Mouse (Mus musculus) spleen, embryonic (tissue): ENCODE results near the gene Gm17651.

ENCODE experiments used
- CTCF ChIA-PET: fragments of 350-600 bp; sonication (Branson Sonifier 250); formaldehyde crosslinking; loops from one replicate; lab custom pipeline; 2022; lab: Charles Lee

Gm17651 gene

GRCm38 (mm10) chr3:97674644-97675110, at the start of gene Gm17651:
TSS of gene Gm17651 (minus strand) at chr3:97674694.
- CTCF ChIA-PET, result no interaction called here

- CTCF ChIA-PET, result no interaction called here
Measured at GRCm38 (mm10) chr3:97719116-97719515, 44.6 kb upstream of the Gm17651 start.

- CTCF ChIA-PET, result no interaction called here
Measured at GRCm38 (mm10) chr3:97715922-97716321, 41.4 kb upstream of the Gm17651 start.

- CTCF ChIA-PET, result no interaction called here
Measured at GRCm38 (mm10) chr3:97710881-97711280, 36.4 kb upstream of the Gm17651 start.

DNA sequence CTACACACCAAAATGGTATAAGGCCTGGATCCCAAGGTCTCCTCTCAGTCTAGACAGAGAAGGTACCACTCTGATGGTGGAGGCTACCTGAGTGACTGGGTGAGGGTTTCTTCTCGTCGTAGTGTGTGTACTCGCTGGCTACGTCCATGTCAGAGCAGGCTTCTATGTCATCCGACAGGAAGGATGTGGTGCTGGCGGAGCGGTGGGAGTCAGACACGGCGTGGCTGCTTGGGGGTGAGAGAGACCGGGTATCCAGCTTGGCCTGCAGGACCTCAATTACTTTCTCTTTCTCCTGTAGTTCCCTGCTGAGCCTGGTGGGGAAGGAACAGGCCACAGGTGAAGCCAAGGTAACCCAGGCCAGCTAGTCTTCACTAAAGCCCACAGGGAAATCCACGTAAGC, 35.6 kb upstream of the Gm17651 start:
- CTCF ChIA-PET, result no interaction called here

- CTCF ChIA-PET, result no interaction called here
Measured at GRCm38 (mm10) chr3:97706561-97706960, 32.1 kb upstream of the Gm17651 start.

GRCm38 (mm10) chr3:97705508-97705907, 31.0 kb upstream of the Gm17651 start:
- CTCF ChIA-PET, result no interaction called here

GRCm38 (mm10) chr3:97702448-97703080, 28.1 kb upstream of the Gm17651 start:
- CTCF ChIA-PET, result no interaction called here

- CTCF ChIA-PET, result no interaction called here
Measured at GRCm38 (mm10) chr3:97701198-97701597, 26.7 kb upstream of the Gm17651 start.

DNA sequence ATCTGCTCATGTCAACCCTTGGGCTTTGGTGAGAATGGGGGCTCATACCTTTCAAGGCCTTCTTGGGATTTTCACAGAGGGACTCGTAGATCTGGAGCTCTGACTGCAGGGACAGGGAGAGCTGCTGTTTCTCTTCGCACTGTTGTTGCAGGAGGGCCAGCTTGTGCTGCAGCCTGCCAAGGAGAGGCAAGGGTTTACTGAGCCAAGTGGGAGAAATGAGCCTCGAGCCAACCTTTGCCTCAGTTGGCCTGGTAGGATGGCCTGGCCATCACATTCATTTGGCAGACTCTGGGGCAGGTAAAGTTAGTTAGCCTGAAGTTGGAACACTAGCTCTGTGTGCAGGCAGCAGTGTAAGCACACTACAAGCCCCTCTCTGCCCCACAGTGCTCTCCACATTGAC, 24.6 kb upstream of the Gm17651 start:
- CTCF ChIA-PET, result no interaction called here

GRCm38 (mm10) chr3:97697291-97697690, 22.8 kb upstream of the Gm17651 start:
- CTCF ChIA-PET, result no interaction called here

DNA sequence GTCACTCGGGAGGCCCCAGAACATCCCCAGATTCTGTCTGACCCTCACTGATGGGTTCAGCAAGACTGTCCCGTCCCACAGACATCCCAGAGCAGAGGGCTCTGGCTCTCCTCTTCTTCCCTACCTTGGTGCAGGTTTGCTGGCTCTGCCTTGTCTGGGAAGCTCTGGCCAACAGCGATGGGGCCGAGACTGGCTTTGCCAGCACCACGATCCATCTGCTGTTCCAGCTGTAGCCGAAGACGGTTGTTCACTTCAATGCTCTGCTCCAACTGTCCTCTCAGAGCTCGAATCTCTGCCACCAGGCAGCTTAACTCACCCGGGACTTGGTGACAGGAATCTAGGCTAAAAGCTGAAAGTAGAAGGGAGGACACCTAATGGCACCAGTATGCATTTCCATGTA, 22.4 kb upstream of the Gm17651 start:
- CTCF ChIA-PET, result no interaction called here

- CTCF ChIA-PET, result no interaction called here
Measured at GRCm38 (mm10) chr3:97693806-97694205, 19.3 kb upstream of the Gm17651 start.

- CTCF ChIA-PET, result no interaction called here
Measured at GRCm38 (mm10) chr3:97691443-97692017, 17.0 kb upstream of the Gm17651 start.

DNA sequence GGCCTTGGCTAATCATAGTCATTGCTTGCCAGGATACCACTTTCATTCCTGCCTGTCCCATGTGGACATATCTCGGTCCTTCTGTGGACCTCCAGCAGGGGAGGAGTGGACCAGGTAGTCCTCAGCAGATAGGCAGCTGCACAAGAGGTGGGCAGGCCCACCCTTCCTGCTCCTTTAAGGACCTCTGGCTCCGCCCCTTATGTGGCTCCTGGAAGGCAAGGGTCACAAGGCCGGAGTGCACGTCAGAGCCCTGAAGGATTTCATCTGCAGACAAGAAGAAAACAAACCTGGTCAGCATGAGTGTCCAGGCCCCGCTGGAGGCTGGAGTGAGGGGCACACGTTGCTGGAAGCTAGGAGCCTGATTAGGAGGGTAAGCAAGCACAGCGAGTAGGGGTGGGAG, 16.1 kb upstream of the Gm17651 start:
- CTCF ChIA-PET, result no interaction called here

- CTCF ChIA-PET, result no interaction called here
Measured at GRCm38 (mm10) chr3:97689289-97689688, 14.8 kb upstream of the Gm17651 start.

DNA sequence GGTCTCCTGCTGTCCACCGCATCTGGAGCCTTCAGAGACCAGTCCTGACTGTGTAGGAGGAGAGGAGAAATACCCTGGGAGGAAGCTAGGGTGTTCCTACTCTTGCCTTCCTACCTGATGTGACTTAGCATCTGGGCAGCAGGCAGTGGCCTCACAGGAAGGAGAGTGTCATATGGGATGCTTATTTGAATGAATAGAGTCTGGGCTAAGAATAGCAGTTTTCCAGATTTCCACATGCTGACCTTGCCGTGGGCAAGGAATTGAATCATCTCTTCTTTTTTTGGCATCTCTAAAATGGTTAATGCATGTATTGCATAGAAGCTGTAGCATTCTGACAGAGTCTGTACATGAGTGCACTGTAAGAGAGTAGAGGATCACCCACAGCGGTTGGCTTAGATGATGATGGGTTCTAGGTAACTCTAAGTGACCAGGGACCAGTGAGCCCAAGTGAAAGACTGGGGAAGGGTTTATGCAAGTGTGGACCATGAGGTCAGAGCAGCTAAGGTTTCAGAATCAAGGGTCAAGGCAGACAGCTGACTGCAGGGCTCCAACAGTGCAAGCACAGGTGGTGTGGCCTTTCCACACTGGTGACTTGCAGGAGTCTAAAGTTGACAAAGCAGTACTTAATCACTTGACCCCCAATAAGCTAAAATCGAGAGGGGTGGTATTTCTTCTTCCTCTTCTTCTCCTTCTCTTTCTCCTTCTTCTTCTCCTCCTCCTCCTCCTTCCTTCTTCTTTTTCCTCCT, 12.1 kb upstream of the Gm17651 start:
- CTCF ChIA-PET, result no interaction called here

- CTCF ChIA-PET, result no interaction called here
Measured at GRCm38 (mm10) chr3:97683560-97684195, 9.2 kb upstream of the Gm17651 start.

GRCm38 (mm10) chr3:97682576-97682975, 8.1 kb upstream of the Gm17651 start:
- CTCF ChIA-PET, result no interaction called here

GRCm38 (mm10) chr3:97682159-97682502, 7.6 kb upstream of the Gm17651 start:
- CTCF ChIA-PET, result interaction anchor here (0.5 kb wide), 1 partner anchor 143 kb away, joined by 8 read pairs; no protein-coding TSS in a partner anchor

DNA sequence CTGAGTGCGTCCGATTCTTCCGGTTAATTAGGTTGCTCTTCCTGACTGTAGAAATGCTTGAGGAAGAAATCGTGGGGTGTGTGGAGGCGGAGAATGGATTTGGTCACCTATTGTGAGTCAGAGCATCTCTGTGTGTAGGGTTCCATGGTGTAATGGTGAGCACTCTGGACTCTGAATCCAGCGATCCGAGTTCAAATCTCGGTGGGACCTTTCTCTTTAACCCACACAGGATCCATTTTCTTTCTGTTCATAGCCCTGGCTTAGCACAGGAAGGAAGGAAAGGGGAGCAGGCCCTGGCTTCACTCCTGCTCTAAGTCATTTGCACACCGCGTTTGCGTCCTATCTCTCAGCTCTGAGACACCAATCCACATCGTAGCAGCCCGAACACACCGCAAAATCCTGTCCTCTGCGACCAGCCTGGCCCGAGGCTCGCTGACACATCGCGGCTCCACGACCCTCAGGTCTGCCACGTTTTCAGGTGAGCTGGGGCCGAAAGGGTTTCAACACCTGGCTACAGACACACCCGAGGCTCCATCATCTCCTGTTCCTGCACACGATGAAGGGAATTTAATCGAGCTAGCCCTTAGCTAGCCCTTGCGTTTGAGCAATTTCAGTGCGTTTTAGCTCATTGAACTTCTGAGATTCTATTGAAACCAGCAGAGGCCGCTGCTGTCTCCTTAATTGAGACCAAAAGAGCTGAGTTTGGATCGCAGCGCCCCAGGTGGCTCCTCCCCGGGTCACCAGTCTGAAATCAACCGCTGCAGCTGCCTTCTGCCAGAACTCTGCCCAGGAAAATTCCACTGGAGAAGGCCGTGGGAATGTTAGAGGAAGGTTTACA, 7.0 kb upstream of the Gm17651 start:
- CTCF ChIA-PET, result interaction anchor here (0.5 to 1.3 kb wide), 4 partner anchors 19 to 198 kb away, joined by 3 to 8 read pairs (median 3); no protein-coding TSS in a partner anchor
